Comparison of ENCODE assay signal across 10 mouse cellular contexts in genomic region chr4:124485941-124486581, GRCm38 (mm10).
DNase-seq lines count a peak whose midpoint lies in the region; ATAC-seq and TF ChIP-seq lines count a peak whose summit lies in the region.
"Had no signal": no experiment of that assay in that cellular context is flagged by ENCODE, and none has a peak within 500 bp of the region (broad histone marks: within the 10 kb centered on the region; RNA-seq: fewer than 3 reads in every experiment).

No protein-coding gene starts in this region.

- no peak overlapping the region for H3K9ac ChIP-seq in embryonic facial prominence, embryonic 11.5 days (replicated peaks; ENCODE audit: low read length)
- no peak overlapping the region for H3K9ac ChIP-seq in hindbrain, embryonic 14.5 days

- 8% methylated on average over 12 of the region's 12 CpGs for WGBS in embryonic facial prominence, embryonic 11.5 days
- 5% methylated on average over 12 of the region's 12 CpGs for WGBS in hindbrain, embryonic 14.5 days
- 15% methylated on average over 12 of the region's 12 CpGs for WGBS in thymus, adult 2 months

- no peak for TF ChIP-seq CTCF in thymus, adult 2 months (IDR thresholded peaks at IDR 0.05; ENCODE audit: borderline replicate concordance, control insufficient read depth, extremely low read depth, insufficient read depth, low read length, poor library complexity)

- DNase-seq in brain, adult 2 months (ENCODE audit: low read depth, low spot score), result peak; percentile 15
- peak; percentile 42 for DNase-seq in embryonic facial prominence, embryonic 11.5 days (ENCODE audit: low spot score)
- no peak for DNase-seq in hindbrain, embryonic 14.5 days (ENCODE audit: low spot score)
- DNase-seq in neural tube, embryonic 10.5 days (ENCODE audit: extremely low spot score, low spot score), result peak; percentile 74
- DNase-seq in right cerebral cortex, postnatal 4 days, result no peak
- DNase-seq in right cerebral cortex, adult 2 months (ENCODE audit: low spot score in 2 of 2), result no peak
- DNase-seq in thymus, adult 2 months, result no peak
- no peak for DNase-seq in testis, postnatal 10 days (ENCODE audit: low spot score)
- DNase-seq: kidney, adult 9 months; lung, adult 18-20 months had no signal

- no peak overlapping the region for H3K4me3 ChIP-seq in embryonic facial prominence, embryonic 11.5 days (ENCODE audit: low read depth, low read length)
- no peak overlapping the region for H3K4me3 ChIP-seq in hindbrain, embryonic 14.5 days (replicated peaks; ENCODE audit: low read length)
- H3K4me3 ChIP-seq in thymus, adult 2 months (ENCODE audit: control insufficient read depth, insufficient read depth, low read length), result no peak overlapping the region

- no peak overlapping the region; the same call in 1 of the 2 replicates for H3K27ac ChIP-seq in embryonic facial prominence, embryonic 11.5 days (replicated peaks; ENCODE audit: low read depth, low read length)
- peak overlapping the region; percentile 57 for H3K27ac ChIP-seq in hindbrain, embryonic 14.5 days
- no peak overlapping the region for H3K27ac ChIP-seq in thymus, adult 2 months (ENCODE audit: control insufficient read depth, insufficient read depth, low read length)

- H3K4me1 ChIP-seq in embryonic facial prominence, embryonic 11.5 days (ENCODE audit: control insufficient read depth, insufficient read depth, low read length), result peaks cover 3% of the 10 kb centered on the region; the same call in 1 of the 2 replicates
- peaks cover 8% of the 10 kb centered on the region for H3K4me1 ChIP-seq in hindbrain, embryonic 14.5 days (replicated peaks; ENCODE audit: control insufficient read depth, insufficient read depth, low read length)
- no peaks in the 10 kb centered on the region for H3K4me1 ChIP-seq in thymus, adult 2 months (replicated peaks; ENCODE audit: control insufficient read depth, insufficient read depth, low read length)

- no peaks in the 10 kb centered on the region for H3K36me3 ChIP-seq in embryonic facial prominence, embryonic 11.5 days (replicated peaks; ENCODE audit: control insufficient read depth, insufficient read depth, low read depth, low read length)
- no peaks in the 10 kb centered on the region for H3K36me3 ChIP-seq in hindbrain, embryonic 14.5 days (replicated peaks; ENCODE audit: control insufficient read depth, insufficient read depth)
- no peaks in the 10 kb centered on the region for H3K36me3 ChIP-seq in thymus, adult 2 months (ENCODE audit: control insufficient read depth, insufficient read depth, low read length)

- H3K9me3 ChIP-seq in embryonic facial prominence, embryonic 11.5 days (replicated peaks; ENCODE audit: control insufficient read depth, low read length), result peaks cover 3% of the 10 kb centered on the region; the same call in 1 of the 2 replicates
- peaks cover 23% of the 10 kb centered on the region for H3K9me3 ChIP-seq in hindbrain, embryonic 14.5 days (ENCODE audit: control insufficient read depth, low read length)

- no peak overlapping the region for H3K4me2 ChIP-seq in embryonic facial prominence, embryonic 11.5 days (ENCODE audit: low read depth, low read length)
- H3K4me2 ChIP-seq in hindbrain, embryonic 14.5 days (replicated peaks), result no peak overlapping the region

- peaks cover 9% of the 10 kb centered on the region for H3K27me3 ChIP-seq in embryonic facial prominence, embryonic 11.5 days (ENCODE audit: control insufficient read depth, insufficient read depth, low read length)
- peaks cover 29% of the 10 kb centered on the region for H3K27me3 ChIP-seq in hindbrain, embryonic 14.5 days (ENCODE audit: control insufficient read depth, insufficient read depth, low read length)
- H3K27me3 ChIP-seq in thymus, adult 2 months (ENCODE audit: control insufficient read depth, insufficient read depth, low read length), result no peaks in the 10 kb centered on the region

- ATAC-seq in embryonic facial prominence, embryonic 11.5 days (replicated peaks; ENCODE audit: insufficient number of reproducible peaks, low FRiP score, low TSS enrichment, low read depth), result peak; percentile 77
- peak; percentile 71; the same call in 1 of the 2 replicates for ATAC-seq in hindbrain, embryonic 14.5 days (ENCODE audit: low FRiP score)

- no peak for TF ChIP-seq POLR2A in thymus, adult 2 months (IDR thresholded peaks at IDR 0.05; ENCODE audit: control insufficient read depth, extremely low read depth, insufficient read depth, low read length, poor library complexity)

Comparison
In these comparisons a context has a peak if more than half of its experiments do, and no peak if none do; other contexts are left out.
1. DNase-seq: peak in brain, adult 2 months (single experiment), embryonic facial prominence, embryonic 11.5 days (single experiment) and neural tube, embryonic 10.5 days (single experiment); none in hindbrain, embryonic 14.5 days (single experiment), right cerebral cortex, postnatal 4 days (single experiment), right cerebral cortex, adult 2 months (0 of 2), thymus, adult 2 months (single experiment) and testis, postnatal 10 days (single experiment).